Mouse (Mus musculus) spleen, embryonic (tissue): Measurements from ENCODE around the gene Hamp2.
"Not testable (repeated sequence)": the region's sequence is repeated elsewhere in the genome, so short reads cannot be mapped to it uniquely, and the experiment has no call there.

Source experiments
- CTCF ChIA-PET: fragments of 350-600 bp; sonication (Branson Sonifier 250); formaldehyde crosslinking; loops from one replicate; lab custom pipeline; 2022; lab: Charles Lee

Gene Hamp2

GRCm38 (mm10) chr7:30924581-30924980, at the start of gene Hamp2:
Hamp2 (minus strand) TSS chr7:30924681.
- CTCF ChIA-PET: not testable (repeated sequence)

GRCm38 (mm10) chr7:30973501-30974289, 49.2 kb upstream of the Hamp2 start, which contains the start of gene Fam187b:
Fam187b (plus strand) TSS chr7:30973790.
- CTCF ChIA-PET: interaction anchor here (0.5 to 1.3 kb wide), 2 partner anchors 101 to 533 kb away, joined by 3 to 10 read pairs; no protein-coding TSS in a partner anchor

- CTCF ChIA-PET: no interaction called here
Observed at GRCm38 (mm10) chr7:30973251-30973500, 48.7 kb upstream of the Hamp2 start, which contains the start of gene Lsr. Lsr (minus strand) TSS chr7:30973464.

GRCm38 (mm10) chr7:30972426-30973250, 48.2 kb upstream of the Hamp2 start:
- CTCF ChIA-PET: no interaction called here

GRCm38 (mm10) chr7:30971901-30972300, 47.4 kb upstream of the Hamp2 start:
- CTCF ChIA-PET: no interaction called here

GRCm38 (mm10) chr7:30969174-30969573, 44.7 kb upstream of the Hamp2 start:
- CTCF ChIA-PET: no interaction called here

GRCm38 (mm10) chr7:30968611-30969010, 44.1 kb upstream of the Hamp2 start:
- CTCF ChIA-PET: no interaction called here

GRCm38 (mm10) chr7:30966657-30967056, 42.2 kb upstream of the Hamp2 start:
- CTCF ChIA-PET: interaction anchor here (0.6 kb wide), 1 partner anchor 92 kb away, joined by 6 read pairs; the partner anchor contains the start of gene Lgi4

- CTCF ChIA-PET: no interaction called here
Observed at GRCm38 (mm10) chr7:30965677-30966076, 41.2 kb upstream of the Hamp2 start.

GRCm38 (mm10) chr7:30964366-30964765, 39.9 kb upstream of the Hamp2 start:
- CTCF ChIA-PET: interaction anchor here (0.7 kb wide), 1 partner anchor 71 kb away, joined by 3 read pairs; no protein-coding TSS in a partner anchor

GRCm38 (mm10) chr7:30962862-30963261, 38.4 kb upstream of the Hamp2 start:
- CTCF ChIA-PET: interaction anchor here (0.6 to 0.7 kb wide), 2 partner anchors 62 kb away, joined by 6 to 11 read pairs; no protein-coding TSS in a partner anchor

GRCm38 (mm10) chr7:30959786-30960349, 35.4 kb upstream of the Hamp2 start:
- CTCF ChIA-PET: no interaction called here

- CTCF ChIA-PET: no interaction called here
Observed at GRCm38 (mm10) chr7:30958866-30959487, 34.5 kb upstream of the Hamp2 start.

GRCm38 (mm10) chr7:30958109-30958865, 33.8 kb upstream of the Hamp2 start:
- CTCF ChIA-PET: no interaction called here

GRCm38 (mm10) chr7:30957367-30957783, 32.9 kb upstream of the Hamp2 start:
- CTCF ChIA-PET: no interaction called here

- CTCF ChIA-PET: interaction anchor here (0.5 to 0.6 kb wide), 2 partner anchors 57 to 107 kb away, joined by 3 to 6 read pairs; no protein-coding TSS in a partner anchor
Observed at GRCm38 (mm10) chr7:30956756-30957366, 32.4 kb upstream of the Hamp2 start, which contains the start of gene Usf2. Usf2 (minus strand) TSS chr7:30956803.

GRCm38 (mm10) chr7:30956357-30956751, 31.9 kb upstream of the Hamp2 start:
- CTCF ChIA-PET: interaction anchor here (0.5 to 0.6 kb wide), 2 partner anchors 56 to 107 kb away, joined by 3 to 6 read pairs; no protein-coding TSS in a partner anchor

GRCm38 (mm10) chr7:30955584-30956356, 31.3 kb upstream of the Hamp2 start:
- CTCF ChIA-PET: interaction anchor here (0.6 to 1.1 kb wide), 3 partner anchors 69 to 82 kb away, joined by 4 to 6 read pairs (median 4); no protein-coding TSS in a partner anchor

GRCm38 (mm10) chr7:30954971-30955520, 30.6 kb upstream of the Hamp2 start:
- CTCF ChIA-PET: interaction anchor here (0.5 to 1.1 kb wide), 5 partner anchors 68 to 143 kb away, joined by 3 to 6 read pairs (median 4); no protein-coding TSS in a partner anchor
